Mouse (Mus musculus): ENCODE measurements around the gene Mylk2.

DNA sequence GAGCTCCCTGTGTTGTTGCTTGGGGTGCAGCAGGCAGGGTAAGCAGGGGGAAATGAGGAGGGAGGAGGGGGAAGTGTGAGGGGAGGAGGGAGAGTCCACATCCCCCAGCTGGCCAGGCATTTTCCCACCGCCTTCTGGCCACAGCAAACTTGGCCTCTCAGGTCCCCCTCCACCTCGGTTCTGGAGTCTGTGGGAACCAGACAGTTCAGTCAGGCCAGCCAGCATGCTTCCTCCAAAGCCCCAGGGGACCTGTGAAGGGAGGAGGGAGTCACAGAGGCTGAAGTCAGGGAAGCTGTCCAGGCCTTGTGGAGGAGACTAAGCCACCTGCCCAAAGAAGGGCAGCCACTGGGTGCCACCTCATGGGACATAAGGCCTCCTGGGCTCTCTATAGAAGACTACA is 19.1 kb downstream of the Mylk2 start:
- TF ChIP-seq RCOR1 (conservative IDR thresholded peaks at IDR 0.05; ENCODE audit: low read depth, low read length) (no peak), ETS1 (conservative IDR thresholded peaks at IDR 0.05; ENCODE audit: low read depth, low read length) (no peak), POLR2A (IDR thresholded peaks at IDR 0.05; ENCODE audit: low read depth, low read length) (no peak), CTCF (conservative IDR thresholded peaks at IDR 0.05 in 1 of 2, IDR thresholded peaks at IDR 0.05 in 1 of 2; ENCODE audit: low read depth in 2 of 2, low read length in 2 of 2) (no peak), EP300 (IDR thresholded peaks at IDR 0.05; ENCODE audit: low read length) (no peak), MAFK (IDR thresholded peaks at IDR 0.05; ENCODE audit: insufficient replicate concordance, low read length) (no peak), ZNF384 (IDR thresholded peaks at IDR 0.05; ENCODE audit: low read depth, low read length) (no peak), MAX (IDR thresholded peaks at IDR 0.05; ENCODE audit: low read length) (no peak), CHD2 (IDR thresholded peaks at IDR 0.05; ENCODE audit: low read length) (no peak)
